Mouse (Mus musculus): ENCODE measurements at regions not wholly inside any gene's neighbourhood (a gene's known extent, or its start where the extent isn't known, plus 50 kb on each side); places are given as distances from the start of the nearest gene placed in this dataset.
A peak's percentile ranks its signal among the peaks of the same experiment; 100 is the strongest.

DNA sequence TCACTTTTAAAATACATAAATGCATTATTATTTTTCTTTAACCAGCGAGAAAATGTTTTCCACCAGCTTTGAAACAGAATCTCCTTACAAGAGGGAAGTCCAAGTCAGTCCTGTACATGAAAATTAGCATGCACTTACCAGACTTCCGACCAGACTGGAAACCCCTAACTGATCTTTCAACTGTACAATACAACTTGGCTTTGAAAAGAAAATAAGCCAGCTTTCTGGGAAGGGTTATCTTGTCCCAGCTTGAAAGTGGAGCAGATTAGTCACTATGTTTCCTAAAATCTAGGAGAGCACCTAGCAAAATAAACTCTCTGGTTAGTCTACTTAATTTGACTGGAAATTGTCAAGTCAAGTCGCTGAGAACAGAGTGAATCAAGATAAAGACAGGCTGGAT, 1110.1 kb downstream of the Gsdmc2 start:
- no peaks in the 10 kb centered on the region for H3K36me3 ChIP-seq (ENCODE audit: control insufficient read depth, insufficient read depth, low read length)
- no peak overlapping the region for H3K27ac ChIP-seq (ENCODE audit: insufficient read depth, low read length)
- peaks cover 2% of the 10 kb centered on the region; the same call in 1 of the 2 replicates for H3K4me1 ChIP-seq (ENCODE audit: control insufficient read depth, insufficient read depth, insufficient read length)
- TF ChIP-seq POLR2A (IDR thresholded peaks at IDR 0.05; ENCODE audit: low read depth, low read length): no peak
- TF ChIP-seq CTCF (IDR thresholded peaks at IDR 0.05; ENCODE audit: extremely low read depth, insufficient read depth, insufficient read length, insufficient replicate concordance): no peak
- H3K4me3 ChIP-seq (ENCODE audit: extremely low read depth, insufficient read depth, insufficient read length): no peak overlapping the region
- WGBS: 33% methylated on average over 3 of the region's 3 CpGs
- H3K27me3 ChIP-seq (ENCODE audit: control insufficient read depth, insufficient read depth, low read length): no peaks in the 10 kb centered on the region
- no peak for DNase-seq (ENCODE audit: low read depth in 1 of 2, low spot score in 2 of 2)

DNA sequence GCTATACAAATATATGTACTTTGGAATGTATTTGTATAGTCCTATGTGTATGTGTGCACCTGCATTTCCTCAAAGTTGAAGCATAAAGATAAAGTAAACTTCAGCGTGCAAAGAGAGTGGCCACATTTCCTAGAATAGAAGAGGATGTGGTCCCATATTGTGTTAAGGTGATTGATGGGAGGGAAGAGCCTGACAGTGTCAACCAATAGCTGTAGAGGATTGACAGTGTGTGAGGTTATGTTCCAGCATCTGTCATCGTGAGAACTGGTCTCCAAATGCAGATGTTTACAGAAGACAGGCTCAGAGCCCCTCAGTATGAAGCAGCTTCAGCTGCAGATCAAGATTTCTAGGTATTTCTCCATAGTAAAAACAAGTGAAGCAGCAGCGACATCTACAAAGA, 1114.5 kb downstream of the Gsdmc2 start:
- Histone ChIP-seq H3K27ac (ENCODE audit: insufficient read depth, low read length) (no peak overlapping the region), H3K27me3 (ENCODE audit: control insufficient read depth, insufficient read depth, low read length) (no peaks in the 10 kb centered on the region), H3K36me3 (ENCODE audit: control insufficient read depth, insufficient read depth, low read length) (no peaks in the 10 kb centered on the region), H3K4me3 (ENCODE audit: extremely low read depth, insufficient read depth, insufficient read length) (no peak overlapping the region), H3K4me1 (ENCODE audit: control insufficient read depth, insufficient read depth, insufficient read length) (peaks cover 2% of the 10 kb centered on the region; the same call in 1 of the 2 replicates)
- TF ChIP-seq POLR2A (IDR thresholded peaks at IDR 0.05; ENCODE audit: low read depth, low read length): no peak
- TF ChIP-seq CTCF (IDR thresholded peaks at IDR 0.05; ENCODE audit: extremely low read depth, insufficient read depth, insufficient read length, insufficient replicate concordance): no peak
- peak in 1 of 2 experiments; percentile 14 for DNase-seq (ENCODE audit: low read depth in 1 of 2, low spot score in 2 of 2)
- WGBS: 27% methylated on average over 3 of the region's 3 CpGs

DNA sequence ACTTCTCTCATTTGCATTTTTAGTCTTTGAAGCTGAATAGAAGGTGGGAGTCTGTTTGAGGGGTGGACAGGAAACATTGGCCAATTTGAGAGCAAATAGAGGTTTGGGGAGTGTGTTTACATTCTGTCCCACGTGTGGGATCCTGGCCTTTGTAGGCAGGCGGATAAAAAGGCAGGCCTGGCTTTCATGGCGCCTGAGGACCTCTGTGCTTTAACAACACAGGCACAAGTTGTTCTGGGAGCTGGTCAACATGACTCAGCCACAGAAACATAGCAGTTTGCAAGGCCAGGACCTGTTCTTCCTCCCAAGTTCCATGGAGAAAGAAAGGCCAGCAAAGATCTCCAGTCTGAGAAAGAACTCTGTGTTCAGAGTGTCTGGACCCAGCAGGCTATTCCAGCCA, 1130.7 kb downstream of the Gsdmc2 start:
- Histone ChIP-seq H3K27ac (ENCODE audit: insufficient read depth, low read length) (no peak overlapping the region), H3K27me3 (ENCODE audit: control insufficient read depth, insufficient read depth, low read length) (no peaks in the 10 kb centered on the region), H3K4me3 (ENCODE audit: extremely low read depth, insufficient read depth, insufficient read length) (no peak overlapping the region), H3K4me1 (ENCODE audit: control insufficient read depth, insufficient read depth, insufficient read length) (no peaks in the 10 kb centered on the region), H3K36me3 (ENCODE audit: control insufficient read depth, insufficient read depth, low read length) (no peaks in the 10 kb centered on the region)
- TF ChIP-seq CTCF (IDR thresholded peaks at IDR 0.05; ENCODE audit: extremely low read depth, insufficient read depth, insufficient read length, insufficient replicate concordance) (no peak), POLR2A (IDR thresholded peaks at IDR 0.05; ENCODE audit: low read depth, low read length) (no peak)
- DNase-seq (ENCODE audit: low read depth in 1 of 2, low spot score in 2 of 2): no peak
- WGBS: 79% methylated on average over 3 of the region's 3 CpGs

DNA sequence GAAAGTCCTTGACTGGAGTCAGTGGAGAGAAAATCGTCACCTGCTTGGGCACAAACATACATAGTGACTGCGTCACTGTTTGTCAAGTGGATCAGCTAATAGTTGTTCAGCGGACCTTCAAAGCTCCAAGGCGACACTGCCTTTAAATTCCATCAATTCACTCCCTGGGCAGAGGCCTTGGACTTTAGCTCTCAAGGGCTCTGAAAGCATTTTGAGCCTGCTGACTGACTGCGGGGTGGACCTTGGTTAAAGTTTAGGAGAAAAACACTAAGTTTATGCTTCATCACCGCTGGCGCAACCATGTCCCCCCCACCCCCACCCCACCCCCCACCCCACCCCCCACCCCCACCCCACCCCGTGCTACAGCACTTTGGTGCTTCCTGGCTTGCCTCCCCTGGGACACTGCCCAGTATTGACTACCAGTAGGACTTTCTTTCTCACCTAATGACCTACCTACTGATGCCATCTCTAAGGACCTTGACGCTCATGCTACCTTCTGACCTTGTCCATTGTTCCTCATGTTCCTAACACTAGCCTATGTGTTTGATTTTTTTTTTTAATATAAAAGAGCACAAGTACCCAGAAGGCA, 1132.3 kb downstream of the Gsdmc2 start:
- no peak overlapping the region for H3K4me3 ChIP-seq (ENCODE audit: extremely low read depth, insufficient read depth, insufficient read length)
- TF ChIP-seq POLR2A (IDR thresholded peaks at IDR 0.05; ENCODE audit: low read depth, low read length) (no peak), CTCF (IDR thresholded peaks at IDR 0.05; ENCODE audit: extremely low read depth, insufficient read depth, insufficient read length, insufficient replicate concordance) (no peak)
- no peaks in the 10 kb centered on the region for H3K27me3 ChIP-seq (ENCODE audit: control insufficient read depth, insufficient read depth, low read length)
- WGBS: 90% methylated on average over 9 of the region's 9 CpGs
- no peak for DNase-seq (ENCODE audit: low read depth in 1 of 2, low spot score in 2 of 2)
- H3K36me3 ChIP-seq (ENCODE audit: control insufficient read depth, insufficient read depth, low read length): no peaks in the 10 kb centered on the region
- no peak overlapping the region for H3K27ac ChIP-seq (ENCODE audit: insufficient read depth, low read length)
- H3K4me1 ChIP-seq (ENCODE audit: control insufficient read depth, insufficient read depth, insufficient read length): no peaks in the 10 kb centered on the region

DNA sequence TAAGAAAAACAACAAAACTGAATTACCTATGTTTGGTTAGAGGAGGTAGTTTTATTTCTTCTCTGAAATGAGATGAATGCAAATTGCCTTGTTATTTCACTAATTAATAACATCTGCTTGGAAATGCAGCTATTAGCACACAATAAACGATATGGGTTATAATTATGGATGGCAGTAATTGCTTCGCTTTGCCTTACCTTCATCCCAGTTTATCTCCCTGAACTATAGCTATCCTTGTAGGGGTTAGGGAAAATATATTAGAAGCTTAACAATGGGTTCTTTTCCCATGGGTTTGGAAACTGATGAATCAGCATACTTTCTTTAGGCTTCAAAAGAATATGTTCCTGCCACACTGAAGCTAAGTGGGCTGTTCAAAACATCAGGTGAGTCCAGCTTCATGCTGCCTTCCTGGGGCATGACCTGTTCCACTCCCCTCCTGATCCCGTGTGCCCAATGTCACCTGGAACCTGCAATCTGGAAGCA, 1132.9 kb downstream of the Gsdmc2 start:
- no peak overlapping the region for H3K27ac ChIP-seq (ENCODE audit: insufficient read depth, low read length)
- DNase-seq (ENCODE audit: low read depth in 1 of 2, low spot score in 2 of 2): no peak
- H3K27me3 ChIP-seq (ENCODE audit: control insufficient read depth, insufficient read depth, low read length): no peaks in the 10 kb centered on the region
- WGBS: 94% methylated on average over 3 of the region's 3 CpGs
- H3K4me1 ChIP-seq (ENCODE audit: control insufficient read depth, insufficient read depth, insufficient read length): no peaks in the 10 kb centered on the region
- no peak overlapping the region for H3K4me3 ChIP-seq (ENCODE audit: extremely low read depth, insufficient read depth, insufficient read length)
- no peaks in the 10 kb centered on the region for H3K36me3 ChIP-seq (ENCODE audit: control insufficient read depth, insufficient read depth, low read length)
- no peak for TF ChIP-seq CTCF (IDR thresholded peaks at IDR 0.05; ENCODE audit: extremely low read depth, insufficient read depth, insufficient read length, insufficient replicate concordance)
- TF ChIP-seq POLR2A (IDR thresholded peaks at IDR 0.05; ENCODE audit: low read depth, low read length): no peak

DNA sequence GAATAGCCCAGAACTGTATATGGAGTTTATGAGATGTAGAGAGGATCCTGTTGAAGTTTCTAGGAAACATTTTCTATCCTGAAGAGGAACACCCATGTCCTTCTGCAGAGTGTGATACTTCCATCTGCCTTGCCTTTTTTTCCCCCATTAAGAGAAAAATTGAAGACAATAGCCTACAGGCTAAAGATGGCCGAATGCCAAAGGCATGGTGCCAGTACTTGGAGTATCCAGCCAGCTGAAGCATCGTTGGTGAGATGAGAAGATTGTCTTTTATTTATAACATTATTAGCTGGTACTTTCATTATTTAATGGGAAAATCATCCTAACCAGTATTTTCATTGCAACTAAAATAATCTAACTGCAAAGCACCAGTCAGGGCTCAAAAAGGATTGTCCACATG, 1135.4 kb downstream of the Gsdmc2 start:
- Histone ChIP-seq H3K4me1 (ENCODE audit: control insufficient read depth, insufficient read depth, insufficient read length) (no peaks in the 10 kb centered on the region), H3K27me3 (ENCODE audit: control insufficient read depth, insufficient read depth, low read length) (no peaks in the 10 kb centered on the region), H3K27ac (ENCODE audit: insufficient read depth, low read length) (no peak overlapping the region), H3K36me3 (ENCODE audit: control insufficient read depth, insufficient read depth, low read length) (no peaks in the 10 kb centered on the region), H3K4me3 (ENCODE audit: extremely low read depth, insufficient read depth, insufficient read length) (no peak overlapping the region)
- WGBS: 74% methylated on average over 2 of the region's 2 CpGs
- no peak for TF ChIP-seq CTCF (IDR thresholded peaks at IDR 0.05; ENCODE audit: extremely low read depth, insufficient read depth, insufficient read length, insufficient replicate concordance)
- TF ChIP-seq POLR2A (IDR thresholded peaks at IDR 0.05; ENCODE audit: low read depth, low read length): no peak
- DNase-seq (ENCODE audit: low read depth in 1 of 2, low spot score in 2 of 2): no peak

DNA sequence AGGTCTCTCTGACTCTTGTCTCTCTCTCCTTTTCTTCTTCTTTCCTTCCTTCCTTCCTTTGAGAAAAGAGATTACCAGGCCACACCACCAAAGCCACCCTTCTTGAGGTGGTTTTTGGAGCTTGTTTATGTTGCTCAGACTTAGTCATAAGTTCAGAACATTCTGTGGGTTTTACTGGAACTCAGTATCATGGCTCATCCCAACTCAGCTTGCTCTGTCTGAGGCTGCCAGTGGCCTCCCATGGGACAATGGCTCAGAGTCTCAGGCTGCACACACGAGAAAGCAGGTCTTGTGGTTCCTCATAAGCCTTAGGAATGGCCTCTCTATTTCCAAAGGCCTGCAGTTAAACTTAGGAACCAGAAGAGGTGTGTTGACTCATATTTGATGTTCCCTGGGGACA, 1146.4 kb downstream of the Gsdmc2 start:
- H3K4me1 ChIP-seq (ENCODE audit: control insufficient read depth, insufficient read depth, insufficient read length): peaks cover 6% of the 10 kb centered on the region; the same call in 1 of the 2 replicates
- 48% methylated on average over 1 of the region's 1 CpGs for WGBS
- no peak overlapping the region for H3K27ac ChIP-seq (ENCODE audit: insufficient read depth, low read length)
- no peak overlapping the region for H3K4me3 ChIP-seq (ENCODE audit: extremely low read depth, insufficient read depth, insufficient read length)
- DNase-seq (ENCODE audit: low read depth in 1 of 2, low spot score in 2 of 2): no peak
- H3K27me3 ChIP-seq (ENCODE audit: control insufficient read depth, insufficient read depth, low read length): no peaks in the 10 kb centered on the region
- TF ChIP-seq CTCF (IDR thresholded peaks at IDR 0.05; ENCODE audit: extremely low read depth, insufficient read depth, insufficient read length, insufficient replicate concordance): no peak
- TF ChIP-seq POLR2A (IDR thresholded peaks at IDR 0.05; ENCODE audit: low read depth, low read length): no peak
- no peaks in the 10 kb centered on the region for H3K36me3 ChIP-seq (ENCODE audit: control insufficient read depth, insufficient read depth, low read length)

Measured in spleen, adult 2 months (tissue).